Mouse (Mus musculus) brain, embryonic 18.5 days (tissue): ENCODE results near the gene Pex5.
"Not testable (repeated sequence)": the region's sequence is repeated elsewhere in the genome, so short reads cannot be mapped to it uniquely, and the experiment has no call there.

Experiments used
- DNase-seq: peaks from one replicate; pipeline ENCODE4 v3.0.0-alpha.2; 2012; ENCODE audit warnings: low read depth, low spot score

The Pex5 gene

GRCm38 (mm10) chr6:124427289-124427688 lies 12.4 kb upstream of the Pex5 start:
- no peak for DNase-seq

GRCm38 (mm10) chr6:124426604-124427003 lies 11.7 kb upstream of the Pex5 start:
- DNase-seq, result no peak

GRCm38 (mm10) chr6:124425523-124425922 lies 10.7 kb upstream of the Pex5 start:
- DNase-seq, result no peak

- DNase-seq, result not testable (repeated sequence)
These were observed 10.2 kb upstream of the Pex5 start for GRCm38 (mm10) chr6:124425042-124425441.

GRCm38 (mm10) chr6:124424068-124424498 lies 9.2 kb upstream of the Pex5 start:
- DNase-seq, result no peak

- DNase-seq, result no peak
These were observed 3.8 kb upstream of the Pex5 start for GRCm38 (mm10) chr6:124418686-124419085.

- DNase-seq, result no peak
These were observed 651 bp upstream of the Pex5 start for GRCm38 (mm10) chr6:124415347-124416088.

- no peak for DNase-seq
These were observed 529 bp downstream of the Pex5 start for GRCm38 (mm10) chr6:124414150-124414926.

- no peak for DNase-seq
These were observed 1.1 kb downstream of the Pex5 start for GRCm38 (mm10) chr6:124413770-124414149.

- no peak for DNase-seq
These were observed 6.5 kb downstream of the Pex5 start for GRCm38 (mm10) chr6:124408355-124408754.

- no peak for DNase-seq
These were observed 7.7 kb downstream of the Pex5 start for GRCm38 (mm10) chr6:124407180-124407579.

GRCm38 (mm10) chr6:124406326-124406725 lies 8.5 kb downstream of the Pex5 start:
- no peak for DNase-seq

GRCm38 (mm10) chr6:124399738-124400137 lies 15.1 kb downstream of the Pex5 start:
- no peak for DNase-seq

GRCm38 (mm10) chr6:124394991-124395390 lies 19.9 kb downstream of the Pex5 start:
- not testable (repeated sequence) for DNase-seq

GRCm38 (mm10) chr6:124380142-124380541 lies 34.7 kb downstream of the Pex5 start:
- no peak for DNase-seq

GRCm38 (mm10) chr6:124379331-124379730 lies 35.5 kb downstream of the Pex5 start:
- DNase-seq, result peak; percentile 4

- DNase-seq, result no peak
These were observed 37.2 kb downstream of the Pex5 start for GRCm38 (mm10) chr6:124377494-124378255.

- DNase-seq, result no peak
These were observed 38.6 kb downstream of the Pex5 start for GRCm38 (mm10) chr6:124376311-124376710.

GRCm38 (mm10) chr6:124375435-124375884 lies 39.4 kb downstream of the Pex5 start:
- DNase-seq, result no peak

- no peak for DNase-seq
These were observed 40.2 kb downstream of the Pex5 start for GRCm38 (mm10) chr6:124374683-124375082.

- DNase-seq, result no peak
These were observed 41.2 kb downstream of the Pex5 start for GRCm38 (mm10) chr6:124373584-124374206.

GRCm38 (mm10) chr6:124364328-124364727 lies 50.5 kb downstream of the Pex5 start:
- no peak for DNase-seq
